Mouse (Mus musculus): ENCODE data around the gene Vps33a. TPM values are rescaled to one million over a fixed set of nuclear protein-coding genes. Genes with fewer than 3 reads are reported as not detected.

Gene Vps33a
- polyA plus RNA-seq (2014; fragmentation: Illumina TruSeq; extraction: RNeasy Lipid Tissue Mini Kit (QIAGEN cat#74804)): 20.0 TPM

GRCm38 (mm10) chr5:123572357-123573186 is at the start of gene Vps33a:
TSS of gene Vps33a (minus strand) at chr5:123573038.

GRCm38 (mm10) chr5:123525281-123525680 is 47.6 kb downstream of the Vps33a start, which contains the start of gene Gm49027:
TSS of gene Gm49027 (minus strand) at chr5:123525488.

DNA sequence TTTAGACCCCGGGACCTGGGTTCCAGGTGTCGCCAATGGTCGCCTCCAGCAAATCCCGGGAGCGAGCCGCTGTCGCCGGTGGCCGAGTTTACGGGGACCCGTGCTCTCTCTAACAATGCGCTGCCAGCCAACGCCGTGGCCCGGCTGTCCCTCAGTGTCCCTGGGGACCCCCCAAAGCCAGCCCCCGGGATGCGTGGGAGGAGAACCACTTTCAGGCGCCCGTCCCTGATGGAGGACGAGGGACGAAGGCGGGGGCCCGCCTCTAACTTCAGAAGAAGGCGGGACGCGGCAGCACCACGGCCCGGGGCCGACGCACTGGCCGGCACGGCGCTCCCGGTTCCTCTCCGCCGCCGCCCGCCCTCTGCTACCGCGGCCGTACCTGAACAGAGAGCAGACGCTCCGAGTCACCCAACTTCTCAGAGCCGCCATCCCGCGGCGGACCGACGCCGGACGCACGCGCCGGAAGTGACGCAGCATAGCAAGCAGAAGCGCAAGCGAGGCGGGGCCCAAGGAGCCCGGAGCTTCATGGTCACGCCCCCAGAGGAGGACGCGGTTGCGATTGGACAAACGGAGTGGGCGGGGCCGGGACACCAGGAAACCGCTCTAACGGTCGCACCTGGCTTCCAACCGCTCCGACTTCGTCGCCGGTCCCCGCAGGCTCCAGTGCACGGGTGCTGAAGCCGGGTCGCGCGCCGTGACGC is 49.0 kb downstream of the Vps33a start, which contains the start of gene Diablo:
Gene Diablo, minus strand, starts transcription at position 485 of the 701 bp plus-strand sequence.

DNA sequence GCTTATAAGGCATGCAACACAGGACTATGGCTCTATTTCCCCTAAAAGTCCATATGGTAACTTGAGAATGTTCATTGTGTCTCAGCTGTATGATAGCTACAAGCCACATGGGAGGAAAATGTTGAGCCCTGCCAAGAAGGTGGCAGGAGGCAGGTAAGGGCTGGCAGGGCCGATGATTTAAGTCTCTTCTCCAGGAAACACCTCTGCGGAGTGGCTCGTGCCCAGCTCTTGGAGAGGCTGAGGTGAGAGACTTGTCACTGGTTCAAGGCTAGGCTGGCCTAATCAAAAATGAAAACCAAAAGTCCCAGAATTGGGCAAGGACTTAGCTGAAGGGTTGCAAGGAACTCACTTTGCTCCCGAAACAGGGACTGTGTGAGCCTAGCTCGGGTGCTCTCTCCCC is 62.7 kb downstream of the Vps33a start, which contains the start of gene B3gnt4:
Gene B3gnt4, plus strand, starts transcription at position 301 of the 400 bp plus-strand sequence.

DNA sequence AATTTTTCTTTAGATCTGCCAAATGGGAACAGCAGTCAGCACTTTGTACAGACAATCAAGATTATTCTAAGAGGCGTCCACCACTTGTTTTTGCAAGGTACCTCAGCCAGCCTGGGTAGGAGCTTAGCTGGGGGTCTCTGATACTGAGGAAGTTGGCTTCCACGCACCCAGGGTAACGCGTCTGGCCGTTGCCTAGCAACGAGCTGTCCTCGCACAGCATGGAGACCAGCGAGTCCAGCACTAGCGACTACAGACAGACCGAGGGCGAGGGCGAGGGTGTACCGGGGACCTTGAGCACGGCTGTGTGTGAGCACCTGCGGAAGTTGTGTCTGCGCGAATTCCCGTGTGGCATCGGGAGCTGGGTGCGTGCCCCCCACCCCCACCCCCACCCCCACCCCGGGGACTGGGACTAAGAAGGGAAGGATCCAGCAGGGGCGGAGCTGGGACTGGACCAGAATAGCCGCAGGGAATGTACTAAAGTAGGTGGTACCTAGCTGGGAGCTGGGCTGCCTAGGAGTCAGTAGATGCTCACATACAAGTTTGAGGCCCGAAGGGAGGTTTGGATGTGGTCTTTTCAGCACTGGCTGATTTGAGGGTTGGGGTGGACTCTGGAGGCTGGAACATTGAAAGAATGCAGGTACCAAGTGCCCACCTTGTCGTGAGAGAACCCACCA is 83.6 kb downstream of the Vps33a start, which contains the start of the genes Lrrc43 and Il31:
Gene Lrrc43, plus strand, starts transcription at position 194 of the 674 bp plus-strand sequence.
Gene Il31, minus strand, starts transcription at position 378 of the 674 bp plus-strand sequence.

Other genes with a start within 250 kb of the Vps33a start
- gene Bcl7a, start 229.2 kb downstream of the Vps33a start, polyA plus RNA-seq (2014; fragmentation: Illumina TruSeq; extraction: RNeasy Lipid Tissue Mini Kit (QIAGEN cat#74804)): 5.5 TPM
- gene Mlxip, start 178.2 kb downstream of the Vps33a start, polyA plus RNA-seq (2014; fragmentation: Illumina TruSeq; extraction: RNeasy Lipid Tissue Mini Kit (QIAGEN cat#74804)): 13.4 TPM
- not detected for gene Lrrc43, start 83.7 kb downstream of the Vps33a start, polyA plus RNA-seq (2014; fragmentation: Illumina TruSeq; extraction: RNeasy Lipid Tissue Mini Kit (QIAGEN cat#74804))
- gene Il31, start 83.5 kb downstream of the Vps33a start, polyA plus RNA-seq (2014; fragmentation: Illumina TruSeq; extraction: RNeasy Lipid Tissue Mini Kit (QIAGEN cat#74804)): not detected
- gene B3gnt4, start 62.6 kb downstream of the Vps33a start, polyA plus RNA-seq (2014; fragmentation: Illumina TruSeq; extraction: RNeasy Lipid Tissue Mini Kit (QIAGEN cat#74804)): not detected
- gene Diablo, start 48.9 kb downstream of the Vps33a start, polyA plus RNA-seq (2014; fragmentation: Illumina TruSeq; extraction: RNeasy Lipid Tissue Mini Kit (QIAGEN cat#74804)): 161 TPM
- not detected for gene Gm49027, start 47.5 kb downstream of the Vps33a start, polyA plus RNA-seq (2014; fragmentation: Illumina TruSeq; extraction: RNeasy Lipid Tissue Mini Kit (QIAGEN cat#74804))
- 54.6 TPM for gene Clip1, start 111.6 kb upstream of the Vps33a start, polyA plus RNA-seq (2014; fragmentation: Illumina TruSeq; extraction: RNeasy Lipid Tissue Mini Kit (QIAGEN cat#74804))
- gene Zcchc8, start 148.1 kb upstream of the Vps33a start, polyA plus RNA-seq (2014; fragmentation: Illumina TruSeq; extraction: RNeasy Lipid Tissue Mini Kit (QIAGEN cat#74804)): 184 TPM
- gene Rsrc2, start 176.4 kb upstream of the Vps33a start, polyA plus RNA-seq (2014; fragmentation: Illumina TruSeq; extraction: RNeasy Lipid Tissue Mini Kit (QIAGEN cat#74804)): 314 TPM
- gene Kntc1, start 176.7 kb upstream of the Vps33a start, polyA plus RNA-seq (2014; fragmentation: Illumina TruSeq; extraction: RNeasy Lipid Tissue Mini Kit (QIAGEN cat#74804)): 13.3 TPM

Data from ovary, adult 10 weeks (tissue).